Mouse (Mus musculus): ENCODE results near the gene Havcr2.
"Not testable (repeated sequence)": the region's sequence is repeated elsewhere in the genome, so short reads cannot be mapped to it uniquely, and the experiment has no call there.

Gene Havcr2

GRCm38 (mm10) chr11:46461362-46461761, 6.6 kb downstream of the Havcr2 start:
- DNase-seq (ENCODE audit: low read depth): no peak

- DNase-seq (ENCODE audit: low read depth): peak; percentile 48
Measured at GRCm38 (mm10) chr11:46461931-46462330, 7.2 kb downstream of the Havcr2 start.

- DNase-seq (ENCODE audit: low read depth): no peak
Measured at GRCm38 (mm10) chr11:46466878-46467277, 12.1 kb downstream of the Havcr2 start.

GRCm38 (mm10) chr11:46474220-46474619, 19.5 kb downstream of the Havcr2 start:
- no peak for DNase-seq (ENCODE audit: low read depth)

DNA sequence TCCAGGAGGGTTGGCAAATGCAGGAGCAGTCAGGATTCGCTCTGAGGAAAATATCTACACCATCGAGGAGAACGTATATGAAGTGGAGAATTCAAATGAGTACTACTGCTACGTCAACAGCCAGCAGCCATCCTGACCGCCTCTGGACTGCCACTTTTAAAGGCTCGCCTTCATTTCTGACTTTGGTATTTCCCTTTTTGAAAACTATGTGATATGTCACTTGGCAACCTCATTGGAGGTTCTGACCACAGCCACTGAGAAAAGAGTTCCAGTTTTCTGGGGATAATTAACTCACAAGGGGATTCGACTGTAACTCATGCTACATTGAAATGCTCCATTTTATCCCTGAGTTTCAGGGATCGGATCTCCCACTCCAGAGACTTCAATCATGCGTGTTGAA, 24.6 kb downstream of the Havcr2 start:
- DNase-seq (ENCODE audit: low read depth): no peak

DNA sequence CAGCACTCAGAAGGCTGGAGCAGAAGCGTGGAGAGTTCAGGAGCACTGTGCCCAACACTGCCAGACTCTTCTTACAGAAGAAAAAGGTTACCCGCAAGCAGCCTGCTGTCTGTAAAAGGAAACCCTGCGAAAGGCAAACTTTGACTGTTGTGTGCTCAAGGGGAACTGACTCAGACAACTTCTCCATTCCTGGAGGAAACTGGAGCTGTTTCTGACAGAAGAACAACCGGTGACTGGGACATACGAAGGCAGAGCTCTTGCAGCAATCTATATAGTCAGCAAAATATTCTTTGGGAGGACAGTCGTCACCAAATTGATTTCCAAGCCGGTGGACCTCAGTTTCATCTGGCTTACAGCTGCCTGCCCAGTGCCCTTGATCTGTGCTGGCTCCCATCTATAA, 25.8 kb downstream of the Havcr2 start:
- DNase-seq (ENCODE audit: low read depth): no peak

DNA sequence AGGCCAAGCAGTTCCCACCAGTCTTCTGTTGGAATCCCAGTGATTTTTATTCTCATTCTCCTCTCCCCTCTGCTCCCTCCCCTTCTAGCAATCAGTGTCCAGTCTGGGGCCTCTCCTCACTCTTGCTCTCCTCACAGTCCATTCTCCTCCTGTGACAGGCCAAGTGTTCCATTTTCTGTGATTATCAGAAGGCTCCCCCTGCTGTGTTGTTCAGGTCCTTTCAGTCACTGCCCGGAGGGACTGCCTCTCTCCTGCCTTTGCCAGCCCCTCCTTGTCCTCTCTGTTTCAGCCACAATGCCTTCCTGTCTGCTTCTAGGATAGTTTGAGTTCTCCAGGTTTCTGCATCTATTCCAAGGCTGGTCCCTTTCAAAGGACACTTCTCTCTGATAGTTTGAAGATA, 33.5 kb downstream of the Havcr2 start:
- DNase-seq (ENCODE audit: low read depth): no peak

- no peak for DNase-seq (ENCODE audit: low read depth)
Measured at GRCm38 (mm10) chr11:46488650-46489049, 33.9 kb downstream of the Havcr2 start.

DNA sequence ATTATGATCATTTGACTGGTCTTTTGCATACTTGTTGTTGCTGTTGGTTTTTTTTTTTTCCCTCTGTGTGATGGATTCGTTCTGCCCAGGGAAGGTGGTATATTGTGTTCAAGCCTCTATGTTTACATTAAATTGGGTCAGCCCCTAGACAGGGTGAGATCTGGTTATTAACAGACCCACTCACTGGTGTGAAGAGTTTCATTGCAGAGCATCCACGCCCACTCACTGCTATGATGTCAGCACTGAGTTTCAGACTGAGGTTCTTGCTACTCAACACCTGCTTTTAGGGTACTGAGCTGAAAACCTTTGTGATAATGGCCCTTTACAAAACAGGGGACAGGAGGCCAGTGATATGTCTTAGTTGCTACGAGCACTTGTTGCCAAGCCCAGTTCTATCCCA, 52.4 kb downstream of the Havcr2 start:
- no peak for DNase-seq (ENCODE audit: low read depth)

DNA sequence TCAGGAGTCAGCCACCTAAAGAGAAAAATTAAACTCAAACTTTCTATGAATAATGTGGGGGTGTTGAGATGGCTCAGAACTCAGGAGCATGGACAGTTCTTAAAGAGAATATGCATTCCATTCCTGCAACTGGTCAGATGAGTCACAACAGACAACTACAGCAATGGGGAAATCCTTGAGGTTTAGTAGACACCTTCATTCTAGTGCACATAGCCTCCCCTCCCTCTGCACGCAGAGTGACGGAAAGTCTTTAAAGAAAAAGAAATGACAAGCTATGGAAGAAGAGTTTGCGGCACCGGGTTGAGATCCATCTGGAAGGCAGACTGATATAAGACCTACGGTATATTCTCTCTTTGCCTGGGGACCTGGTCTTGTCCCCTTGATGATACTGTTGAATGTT, 55.2 kb downstream of the Havcr2 start:
- DNase-seq (ENCODE audit: low read depth): no peak

DNA sequence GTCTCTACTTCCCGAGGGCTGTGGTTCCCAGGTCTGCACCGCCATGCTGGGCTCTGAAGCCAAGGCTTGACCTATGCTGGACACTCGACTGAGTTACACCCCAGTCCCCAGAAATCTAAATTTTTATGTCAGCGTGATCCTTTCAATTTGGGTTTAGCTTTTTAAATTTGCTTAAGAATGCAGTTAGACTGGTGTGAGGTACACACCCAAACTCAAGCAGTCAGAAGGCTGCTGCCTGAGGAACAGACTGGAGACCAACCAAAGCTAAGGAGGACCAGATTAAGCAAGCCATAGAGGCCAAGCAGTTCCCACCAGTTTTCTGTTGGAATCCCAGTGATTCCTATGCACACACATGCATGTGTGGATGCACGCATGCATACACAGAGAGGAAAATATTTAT, 66.6 kb downstream of the Havcr2 start:
- DNase-seq (ENCODE audit: low read depth): not testable (repeated sequence)

GRCm38 (mm10) chr11:46522719-46523118, 68.0 kb downstream of the Havcr2 start:
- DNase-seq (ENCODE audit: low read depth): peak; percentile 21

DNA sequence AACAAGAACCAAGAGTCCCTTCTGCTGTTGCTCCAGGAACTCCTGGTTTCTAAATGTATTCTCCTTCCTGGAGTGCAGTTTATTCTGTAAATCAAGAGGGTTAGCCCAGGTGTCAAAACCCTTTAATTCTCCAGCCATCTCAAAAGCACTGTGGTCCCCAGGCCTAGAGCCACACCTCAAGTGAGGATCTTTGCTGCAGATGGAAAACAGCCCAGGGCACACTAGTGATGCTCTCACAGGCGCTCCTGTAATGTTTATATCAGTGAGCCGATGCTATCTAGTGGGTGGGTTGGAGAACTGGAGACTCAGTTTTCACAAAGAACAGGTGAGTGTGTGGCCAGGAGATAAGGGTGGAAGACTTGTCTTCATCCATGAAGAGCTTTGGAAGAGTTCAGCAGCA, 69.2 kb downstream of the Havcr2 start, which contains the start of gene Gm12169:
Gene Gm12169, plus strand, starts transcription at position 301 of the 400 bp plus-strand sequence.
- no peak for DNase-seq (ENCODE audit: low read depth)

DNA sequence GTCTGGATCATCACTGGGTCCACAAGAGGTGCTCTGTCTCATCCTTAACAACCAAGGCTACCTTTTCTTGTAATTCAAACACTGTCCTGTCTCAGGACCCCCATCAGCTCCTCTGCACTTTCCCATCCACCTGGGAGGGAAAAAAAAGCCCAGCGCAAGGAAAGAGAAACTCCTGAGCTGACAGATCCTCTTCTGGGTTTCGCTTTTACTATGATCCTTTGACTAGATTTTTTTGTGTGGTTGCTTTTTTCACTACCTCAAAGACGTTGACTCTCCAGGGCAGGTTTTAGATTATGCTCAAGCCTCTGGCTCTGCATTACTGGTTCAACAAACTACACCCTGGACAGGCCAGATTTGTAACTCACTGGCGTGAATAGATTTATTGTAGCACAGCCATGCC, 75.4 kb downstream of the Havcr2 start:
- no peak for DNase-seq (ENCODE audit: low read depth)

Measured in fibroblast of lung, adult 2 months (primary cell).